Mouse (Mus musculus): ENCODE measurements at regions not wholly inside any gene's neighbourhood (a gene's known extent, or its start where the extent isn't known, plus 50 kb on each side); places are given as distances from the start of the nearest gene placed in this dataset.

DNA sequence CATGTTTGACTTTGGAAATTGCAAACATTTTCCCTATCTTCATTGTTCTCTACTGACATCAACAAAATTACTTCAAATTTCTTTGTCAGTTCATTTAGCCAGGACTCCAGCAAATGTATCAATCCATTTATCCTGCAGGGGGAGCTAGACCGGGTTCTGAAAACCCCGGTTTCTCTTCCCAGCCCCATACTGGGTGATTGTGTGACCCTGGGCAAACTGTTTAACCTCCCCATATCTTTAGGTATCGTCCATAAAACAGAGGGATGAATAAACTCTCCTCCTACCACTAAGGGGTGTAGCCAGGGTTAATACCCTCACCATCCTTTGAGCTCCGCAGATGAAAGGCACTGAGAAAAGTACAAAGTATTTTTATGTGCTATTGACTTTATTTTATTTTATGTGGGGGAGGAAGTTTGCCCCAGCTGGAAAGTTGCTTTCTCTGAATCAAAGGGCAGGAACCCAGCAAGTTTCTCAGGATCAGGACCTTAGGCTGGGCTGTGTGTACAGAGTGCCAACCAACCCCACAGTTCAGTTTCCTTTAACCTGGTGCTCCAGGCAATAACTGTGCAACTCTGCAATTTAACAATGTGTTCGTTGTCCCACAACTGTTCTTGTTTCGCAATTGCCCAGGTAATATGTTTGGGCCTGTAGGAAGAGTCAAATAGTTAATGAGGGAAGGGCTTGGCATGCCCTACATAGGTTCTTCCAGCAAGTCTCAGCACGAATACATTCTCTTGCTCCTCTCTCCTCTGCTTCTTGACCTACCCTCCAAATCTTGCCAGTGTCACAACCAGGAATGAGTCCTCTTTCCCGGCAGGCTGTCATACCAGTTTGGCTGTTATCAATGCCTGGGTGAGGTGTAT lies 696.1 kb upstream of the A1bg start:
- no peak overlapping the region for H3K4me2 ChIP-seq (replicated peaks; ENCODE audit: low read depth, low read length)
- ATAC-seq (ENCODE audit: low FRiP score, low TSS enrichment): no peak

DNA sequence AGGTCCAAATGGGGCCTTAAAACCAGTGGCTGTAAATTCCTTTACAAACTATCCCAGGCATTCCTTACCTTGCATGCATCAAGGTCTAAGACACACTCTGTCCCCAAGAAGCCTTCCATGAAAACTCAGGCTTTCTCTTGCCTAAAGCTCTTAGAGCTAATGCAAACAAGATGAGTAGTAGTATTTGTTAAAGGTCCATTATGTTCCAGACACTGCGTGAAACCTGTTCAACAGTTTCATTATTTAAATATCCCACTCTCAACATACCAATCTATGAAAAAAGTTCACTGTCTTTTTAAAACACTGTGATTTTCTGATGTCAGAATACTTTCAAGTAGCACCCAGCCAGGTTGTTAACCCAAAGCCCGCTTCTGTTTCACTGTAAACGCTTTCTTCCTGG lies 687.9 kb upstream of the A1bg start:
- H3K27ac ChIP-seq (ENCODE audit: low read length): no peak overlapping the region
- H3K27me3 ChIP-seq (ENCODE audit: insufficient read depth, low read length): no peaks in the 10 kb centered on the region
- H3K4me2 ChIP-seq (replicated peaks; ENCODE audit: low read depth, low read length): no peak overlapping the region
- ATAC-seq (ENCODE audit: low FRiP score, low TSS enrichment): no peak
- 88% methylated on average over 3 of the region's 3 CpGs for WGBS
- H3K36me3 ChIP-seq (ENCODE audit: insufficient read depth, low read length): no peaks in the 10 kb centered on the region
- H3K4me1 ChIP-seq (ENCODE audit: insufficient read depth, low read length): no peaks in the 10 kb centered on the region
- H3K9me3 ChIP-seq (ENCODE audit: low read length): no peaks in the 10 kb centered on the region
- H3K4me3 ChIP-seq (ENCODE audit: low read length): no peak overlapping the region
- no peak overlapping the region for H3K9ac ChIP-seq (replicated peaks; ENCODE audit: low read length)

More for the DNA sequence above, 696.1 kb upstream of the A1bg start:
- no peaks in the 10 kb centered on the region for H3K27me3 ChIP-seq (ENCODE audit: insufficient read depth, low read length)
- no peak overlapping the region for H3K9ac ChIP-seq (replicated peaks; ENCODE audit: low read length)
- no peak overlapping the region for H3K27ac ChIP-seq (ENCODE audit: low read length)
- no peak overlapping the region for H3K4me3 ChIP-seq (ENCODE audit: low read length)
- no peaks in the 10 kb centered on the region for H3K4me1 ChIP-seq (ENCODE audit: insufficient read depth, low read length)
- H3K36me3 ChIP-seq (ENCODE audit: insufficient read depth, low read length): no peaks in the 10 kb centered on the region
- H3K9me3 ChIP-seq (ENCODE audit: low read length): no peaks in the 10 kb centered on the region
- WGBS: 60% methylated on average over 8 of the region's 8 CpGs

DNA sequence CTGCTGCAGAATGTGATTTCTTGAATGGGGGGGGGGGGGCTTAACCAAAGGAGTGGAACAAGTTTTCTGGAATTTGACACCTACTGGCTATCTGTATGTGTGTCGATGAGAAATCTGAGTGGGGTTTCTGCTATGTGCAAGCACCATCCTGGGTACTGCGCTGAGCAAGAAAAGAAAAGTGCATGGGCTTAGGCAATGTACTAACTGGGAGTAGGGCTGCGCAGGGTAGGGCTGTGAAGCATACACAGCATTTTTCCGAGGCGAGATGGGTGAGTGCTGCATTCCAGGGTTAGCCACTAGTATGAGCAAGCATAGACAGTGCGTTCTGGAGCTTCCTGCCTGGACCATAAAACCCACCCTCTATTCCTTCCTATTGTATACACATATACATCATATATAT lies 686.8 kb upstream of the A1bg start:
- Histone ChIP-seq H3K9me3 (ENCODE audit: low read length) (no peaks in the 10 kb centered on the region), H3K9ac (replicated peaks; ENCODE audit: low read length) (no peak overlapping the region), H3K4me1 (ENCODE audit: insufficient read depth, low read length) (no peaks in the 10 kb centered on the region), H3K27ac (ENCODE audit: low read length) (no peak overlapping the region), H3K4me3 (ENCODE audit: low read length) (no peak overlapping the region), H3K4me2 (replicated peaks; ENCODE audit: low read depth, low read length) (no peak overlapping the region), H3K36me3 (ENCODE audit: insufficient read depth, low read length) (no peaks in the 10 kb centered on the region), H3K27me3 (ENCODE audit: insufficient read depth, low read length) (no peaks in the 10 kb centered on the region)
- no peak for ATAC-seq (ENCODE audit: low FRiP score, low TSS enrichment)
- WGBS: 77% methylated on average over 6 of the region's 6 CpGs

DNA sequence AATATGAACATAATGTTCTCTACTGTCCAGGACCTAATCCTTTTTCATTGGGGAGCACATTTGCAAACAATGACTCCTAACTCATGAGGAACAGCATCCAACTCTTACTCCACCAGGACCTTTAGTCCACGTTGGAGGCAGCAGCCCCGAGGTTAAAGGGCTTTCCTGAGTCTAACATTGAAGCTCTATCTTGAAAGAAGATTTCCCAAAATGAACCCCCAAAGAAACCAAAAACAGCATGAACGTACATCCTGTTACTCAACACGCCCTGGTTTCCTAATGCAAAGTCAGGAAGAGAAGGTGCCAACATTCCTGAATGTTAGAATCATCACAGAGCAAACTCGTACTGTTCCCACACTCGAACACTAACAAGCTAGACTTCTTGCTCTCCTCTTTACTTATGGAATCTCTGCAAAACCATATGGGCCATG lies 685.5 kb upstream of the A1bg start:
- Histone ChIP-seq H3K4me1 (ENCODE audit: insufficient read depth, low read length) (no peaks in the 10 kb centered on the region), H3K27ac (ENCODE audit: low read length) (no peak overlapping the region), H3K27me3 (ENCODE audit: insufficient read depth, low read length) (no peaks in the 10 kb centered on the region), H3K36me3 (ENCODE audit: insufficient read depth, low read length) (no peaks in the 10 kb centered on the region), H3K9me3 (ENCODE audit: low read length) (no peaks in the 10 kb centered on the region), H3K9ac (replicated peaks; ENCODE audit: low read length) (no peak overlapping the region), H3K4me2 (replicated peaks; ENCODE audit: low read depth, low read length) (no peak overlapping the region), H3K4me3 (ENCODE audit: low read length) (no peak overlapping the region)
- no peak for ATAC-seq (ENCODE audit: low FRiP score, low TSS enrichment)
- WGBS: 63% methylated on average over 6 of the region's 6 CpGs

DNA sequence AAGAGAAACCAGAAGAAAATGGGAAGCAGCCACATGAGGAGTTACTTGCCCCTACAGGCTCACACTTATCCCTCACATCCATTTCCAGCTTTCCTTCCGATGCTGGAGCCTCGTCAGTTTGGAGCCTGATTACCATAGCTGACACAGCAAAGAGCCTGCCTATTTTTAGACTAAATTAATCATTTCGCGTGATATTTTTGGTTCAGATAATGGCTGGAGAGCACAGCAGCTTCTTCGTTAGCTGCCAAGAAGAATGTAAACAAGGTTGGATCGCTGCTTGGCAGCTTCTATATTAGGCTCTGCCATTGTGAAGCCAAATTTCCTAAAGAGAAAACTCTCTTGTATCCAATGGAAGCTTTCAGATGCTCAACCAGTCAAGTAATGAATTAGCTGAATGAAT lies 676.9 kb upstream of the A1bg start:
- no peaks in the 10 kb centered on the region for H3K9me3 ChIP-seq (ENCODE audit: low read length)
- WGBS: 74% methylated on average over 6 of the region's 6 CpGs
- H3K4me3 ChIP-seq (ENCODE audit: low read length): no peak overlapping the region
- no peaks in the 10 kb centered on the region for H3K36me3 ChIP-seq (ENCODE audit: insufficient read depth, low read length)
- ATAC-seq (ENCODE audit: low FRiP score, low TSS enrichment): no peak
- H3K27me3 ChIP-seq (ENCODE audit: insufficient read depth, low read length): no peaks in the 10 kb centered on the region
- no peak overlapping the region for H3K27ac ChIP-seq (ENCODE audit: low read length)
- H3K9ac ChIP-seq (replicated peaks; ENCODE audit: low read length): no peak overlapping the region
- no peak overlapping the region for H3K4me2 ChIP-seq (replicated peaks; ENCODE audit: low read depth, low read length)
- no peaks in the 10 kb centered on the region for H3K4me1 ChIP-seq (ENCODE audit: insufficient read depth, low read length)

DNA sequence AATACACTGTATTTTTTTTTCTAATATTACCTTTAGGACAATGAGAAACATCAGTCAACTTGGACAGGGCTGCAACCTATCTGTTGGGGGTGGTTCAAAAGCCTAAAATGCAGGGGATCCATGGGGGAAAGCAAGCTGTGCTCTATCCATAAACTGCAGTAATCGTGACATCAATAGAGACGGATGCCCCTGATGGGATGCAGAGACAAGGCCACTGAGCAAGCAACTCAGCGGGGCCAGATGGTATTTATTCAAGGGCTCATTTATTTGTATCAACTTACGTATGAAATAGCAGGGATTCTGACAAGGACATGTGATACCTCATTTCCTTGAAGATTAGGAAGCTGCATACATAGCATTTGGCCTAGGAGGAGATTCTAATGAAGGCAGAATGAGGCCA lies 673.5 kb upstream of the A1bg start:
- WGBS: 43% methylated on average over 4 of the region's 4 CpGs
- H3K27me3 ChIP-seq (ENCODE audit: insufficient read depth, low read length): no peaks in the 10 kb centered on the region

DNA sequence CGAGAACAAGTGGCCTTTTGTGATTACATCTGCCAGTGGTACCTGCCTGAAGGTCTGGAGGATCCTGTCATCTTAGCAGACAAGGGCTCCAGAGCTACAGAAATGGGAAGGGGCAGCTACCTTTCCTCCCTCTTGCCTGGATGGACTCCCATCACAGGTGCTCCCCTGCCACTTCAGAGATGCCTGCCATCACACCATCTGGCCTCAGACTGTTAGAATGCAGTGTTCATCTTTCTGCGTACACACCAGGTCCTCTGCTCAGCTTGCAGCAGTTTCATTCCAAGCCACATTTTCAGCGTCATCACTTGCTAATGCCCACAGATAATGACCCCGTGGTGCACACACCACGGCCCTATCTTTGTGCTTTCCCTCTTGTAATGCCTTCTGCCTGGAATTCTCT lies 666.1 kb upstream of the A1bg start:
- H3K4me2 ChIP-seq (replicated peaks; ENCODE audit: low read depth, low read length): no peak overlapping the region
- H3K4me3 ChIP-seq (ENCODE audit: low read length): no peak overlapping the region
- ATAC-seq (ENCODE audit: low FRiP score, low TSS enrichment): no peak
- no peaks in the 10 kb centered on the region for H3K27me3 ChIP-seq (ENCODE audit: insufficient read depth, low read length)
- WGBS: 82% methylated on average over 5 of the region's 5 CpGs
- H3K9ac ChIP-seq (replicated peaks; ENCODE audit: low read length): no peak overlapping the region
- H3K9me3 ChIP-seq (ENCODE audit: low read length): no peaks in the 10 kb centered on the region
- no peaks in the 10 kb centered on the region; the same call in 1 of the 2 replicates for H3K4me1 ChIP-seq (ENCODE audit: insufficient read depth, low read length)
- no peaks in the 10 kb centered on the region for H3K36me3 ChIP-seq (ENCODE audit: insufficient read depth, low read length)
- H3K27ac ChIP-seq (ENCODE audit: low read length): no peak overlapping the region

More for the DNA sequence above, 673.5 kb upstream of the A1bg start:
- Histone ChIP-seq H3K4me1 (ENCODE audit: insufficient read depth, low read length) (no peaks in the 10 kb centered on the region), H3K4me3 (ENCODE audit: low read length) (no peak overlapping the region), H3K9me3 (ENCODE audit: low read length) (no peaks in the 10 kb centered on the region), H3K36me3 (ENCODE audit: insufficient read depth, low read length) (no peaks in the 10 kb centered on the region), H3K9ac (replicated peaks; ENCODE audit: low read length) (no peak overlapping the region), H3K27ac (ENCODE audit: low read length) (no peak overlapping the region), H3K4me2 (replicated peaks; ENCODE audit: low read depth, low read length) (no peak overlapping the region)
- ATAC-seq (ENCODE audit: low FRiP score, low TSS enrichment): no peak

DNA sequence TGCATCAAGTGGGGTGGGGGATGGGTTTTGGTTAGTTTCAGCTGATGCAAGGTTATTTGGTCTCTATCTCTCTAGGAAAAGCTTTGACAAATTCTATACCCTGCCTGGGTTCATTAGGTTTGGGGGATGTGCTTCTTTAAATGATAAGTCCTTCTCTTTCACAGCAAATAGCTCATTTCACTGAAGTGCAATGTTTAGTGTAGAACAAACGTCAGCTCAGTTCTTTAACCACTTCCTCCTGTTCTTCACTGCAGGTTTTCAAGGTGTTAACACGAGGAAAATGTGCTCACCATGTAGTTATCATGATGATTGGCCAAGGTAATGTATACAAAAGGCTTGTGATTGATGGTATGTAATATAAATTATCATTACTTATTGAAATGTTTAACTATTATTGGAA lies 659.5 kb upstream of the A1bg start:
- no peak overlapping the region for H3K9ac ChIP-seq (replicated peaks; ENCODE audit: low read length)
- H3K36me3 ChIP-seq (ENCODE audit: insufficient read depth, low read length): no peaks in the 10 kb centered on the region
- H3K27me3 ChIP-seq (ENCODE audit: insufficient read depth, low read length): no peaks in the 10 kb centered on the region
- 64% methylated on average over 2 of the region's 2 CpGs for WGBS
- ATAC-seq (ENCODE audit: low FRiP score, low TSS enrichment): no peak
- H3K4me1 ChIP-seq (ENCODE audit: insufficient read depth, low read length): no peaks in the 10 kb centered on the region
- no peak overlapping the region for H3K27ac ChIP-seq (ENCODE audit: low read length)
- H3K4me3 ChIP-seq (ENCODE audit: low read length): no peak overlapping the region
- no peak overlapping the region for H3K4me2 ChIP-seq (replicated peaks; ENCODE audit: low read depth, low read length)
- H3K9me3 ChIP-seq (ENCODE audit: low read length): no peaks in the 10 kb centered on the region

DNA sequence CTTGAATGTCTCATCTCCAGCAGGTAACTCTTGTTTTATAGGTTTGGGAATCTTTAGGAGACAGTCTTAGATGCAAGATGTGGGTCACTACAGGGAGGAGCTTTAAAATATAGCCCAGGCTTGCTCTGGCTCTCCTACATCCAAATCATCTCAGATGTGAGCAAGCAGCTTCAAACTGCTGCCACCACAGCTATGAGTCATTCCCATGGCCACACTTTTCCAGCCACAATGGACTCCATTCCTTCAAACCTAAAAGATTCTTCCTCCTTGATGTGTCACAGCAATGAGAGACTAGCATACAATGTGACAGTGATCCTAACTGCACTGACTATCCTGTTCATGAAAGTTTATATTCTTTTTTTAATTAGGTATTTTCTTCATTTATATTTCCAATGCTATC lies 640.5 kb upstream of the A1bg start:
- Histone ChIP-seq H3K4me2 (replicated peaks; ENCODE audit: low read depth, low read length) (no peak overlapping the region), H3K4me3 (ENCODE audit: low read length) (no peak overlapping the region), H3K4me1 (ENCODE audit: insufficient read depth, low read length) (peaks cover 2% of the 10 kb centered on the region; the same call in 1 of the 2 replicates), H3K27ac (ENCODE audit: low read length) (no peak overlapping the region), H3K36me3 (ENCODE audit: insufficient read depth, low read length) (no peaks in the 10 kb centered on the region), H3K9me3 (ENCODE audit: low read length) (no peaks in the 10 kb centered on the region), H3K9ac (replicated peaks; ENCODE audit: low read length) (no peak overlapping the region), H3K27me3 (ENCODE audit: insufficient read depth, low read length) (no peaks in the 10 kb centered on the region)
- ATAC-seq (ENCODE audit: low FRiP score, low TSS enrichment): no peak

DNA sequence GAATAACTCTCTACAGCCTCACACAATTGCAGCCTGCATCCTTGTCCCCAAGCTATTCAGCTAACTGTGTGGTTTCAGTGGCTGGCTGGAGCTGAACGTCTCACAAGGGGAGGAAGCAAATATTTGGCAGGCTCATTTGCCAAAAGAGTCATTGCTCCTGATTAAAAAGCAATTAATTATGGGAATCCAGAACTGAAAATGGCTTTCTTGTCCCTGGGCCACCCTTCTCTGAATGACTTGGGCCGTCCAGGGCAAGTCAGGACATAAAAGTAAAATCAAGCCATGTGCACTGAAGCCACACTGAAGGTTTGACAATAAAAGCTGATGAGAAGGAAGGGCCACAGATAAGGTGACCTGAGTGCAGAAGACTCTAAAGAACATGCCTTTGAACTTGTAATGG lies 639.4 kb upstream of the A1bg start:
- Histone ChIP-seq H3K9me3 (ENCODE audit: low read length) (no peaks in the 10 kb centered on the region), H3K4me1 (ENCODE audit: insufficient read depth, low read length) (peaks cover 2% of the 10 kb centered on the region; the same call in 1 of the 2 replicates), H3K4me2 (replicated peaks; ENCODE audit: low read depth, low read length) (no peak overlapping the region), H3K9ac (replicated peaks; ENCODE audit: low read length) (no peak overlapping the region), H3K27me3 (ENCODE audit: insufficient read depth, low read length) (no peaks in the 10 kb centered on the region), H3K4me3 (ENCODE audit: low read length) (no peak overlapping the region), H3K27ac (ENCODE audit: low read length) (no peak overlapping the region), H3K36me3 (ENCODE audit: insufficient read depth, low read length) (no peaks in the 10 kb centered on the region)
- 18% methylated on average over 2 of the region's 2 CpGs for WGBS
- ATAC-seq (ENCODE audit: low FRiP score, low TSS enrichment): peak; percentile 63; the same call in 1 of the 2 replicates

Data from kidney, embryonic 16.5 days (tissue).